In the genomic region with DNA sequence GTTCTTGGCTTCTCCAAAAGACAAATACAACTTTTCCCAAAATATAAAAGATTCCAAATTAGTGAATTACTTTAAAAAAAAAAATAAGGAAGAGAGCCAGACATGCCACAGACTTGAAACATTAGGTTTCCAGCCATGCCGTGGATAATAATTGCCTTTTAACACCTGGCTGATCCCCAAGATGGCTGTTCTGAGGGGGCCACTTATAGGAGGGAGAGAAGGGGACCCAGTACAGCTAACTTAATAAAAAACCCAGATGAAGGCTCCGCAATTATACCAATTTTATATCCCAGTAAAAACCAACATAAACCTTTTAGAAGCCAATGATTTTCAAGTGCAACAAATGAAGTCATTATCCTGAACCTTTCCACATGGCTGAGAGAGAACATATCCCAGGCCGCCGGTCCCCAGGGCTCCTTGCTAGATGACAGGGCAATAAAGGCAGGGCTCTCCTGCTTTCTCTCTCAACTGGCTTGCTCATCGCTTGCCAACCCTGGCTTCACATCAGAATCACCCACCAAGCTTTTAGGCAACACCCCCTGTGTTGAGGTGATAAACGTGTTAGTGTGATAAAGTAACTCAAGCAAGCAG, we compare ENCODE assay signal across 35 mouse cellular contexts. TPM values are rescaled to one million over a fixed set of nuclear protein-coding genes. Genes with fewer than 3 reads are reported as not detected.
DNase-seq lines count a peak whose midpoint lies in the region; ATAC-seq lines count a peak whose summit lies in the region.
"Had no signal": no experiment of that assay in that cellular context is flagged by ENCODE, and none has a peak within 500 bp of the region (broad histone marks: within the 10 kb centered on the region; RNA-seq: fewer than 3 reads in every experiment).

No protein-coding gene starts in this region.

- H3K4me3 ChIP-seq in kidney, embryonic 16.5 days (ENCODE audit: low read length) = no peak overlapping the region
- H3K4me3 ChIP-seq in embryonic facial prominence, embryonic 15.5 days (replicated peaks) = no peak overlapping the region
- H3K4me3 ChIP-seq in limb, embryonic 10.5 days = no peak overlapping the region
- H3K4me3 ChIP-seq in limb, embryonic 15.5 days = no peak overlapping the region
- no peak overlapping the region for H3K4me3 ChIP-seq in midbrain, embryonic 15.5 days
- H3K4me3 ChIP-seq: forebrain, embryonic 12.5 days; heart, embryonic 10.5 days; lung, embryonic 15.5 days; megakaryocyte, embryonic 14.5 days; midbrain, embryonic 12.5 days had no signal

- no peak overlapping the region for H3K4me2 ChIP-seq in kidney, embryonic 16.5 days (replicated peaks; ENCODE audit: low read depth, low read length)
- H3K4me2 ChIP-seq in embryonic facial prominence, embryonic 15.5 days (replicated peaks) = no peak overlapping the region
- H3K4me2 ChIP-seq in limb, embryonic 15.5 days = no peak overlapping the region
- no peak overlapping the region for H3K4me2 ChIP-seq in midbrain, embryonic 15.5 days
- H3K4me2 ChIP-seq: forebrain, embryonic 12.5 days; hindbrain, embryonic 14.5 days; liver, embryonic 11.5 days; lung, embryonic 15.5 days; midbrain, embryonic 12.5 days had no signal

- H3K4me1 ChIP-seq in kidney, embryonic 16.5 days (ENCODE audit: insufficient read depth, low read length) = no peaks in the 10 kb centered on the region; the same call in 1 of the 2 replicates
- H3K4me1 ChIP-seq in embryonic facial prominence, embryonic 15.5 days = no peaks in the 10 kb centered on the region
- H3K4me1 ChIP-seq in limb, embryonic 10.5 days = peaks cover 8% of the 10 kb centered on the region
- H3K4me1 ChIP-seq in limb, embryonic 15.5 days = peaks cover 8% of the 10 kb centered on the region
- no peaks in the 10 kb centered on the region for H3K4me1 ChIP-seq in midbrain, embryonic 15.5 days
- H3K4me1 ChIP-seq: heart, embryonic 10.5 days; lung, embryonic 15.5 days; megakaryocyte, embryonic 14.5 days had no signal

- H3K9me3 ChIP-seq in kidney, embryonic 16.5 days (ENCODE audit: low read length) = peaks cover 9% of the 10 kb centered on the region
- H3K9me3 ChIP-seq in embryonic facial prominence, embryonic 15.5 days (replicated peaks) = no peaks in the 10 kb centered on the region
- H3K9me3 ChIP-seq in limb, embryonic 10.5 days (replicated peaks) = 0 out of 2 replicates have a peak, but pooled peaks cover 3% of the 10 kb centered on the region
- H3K9me3 ChIP-seq in limb, embryonic 15.5 days = no peaks in the 10 kb centered on the region
- no peaks in the 10 kb centered on the region for H3K9me3 ChIP-seq in midbrain, embryonic 15.5 days
- H3K9me3 ChIP-seq: forebrain, embryonic 12.5 days; heart, embryonic 10.5 days; lung, embryonic 15.5 days had no signal

- H3K9ac ChIP-seq in kidney, embryonic 16.5 days (replicated peaks; ENCODE audit: low read length) = no peak overlapping the region
- no peak overlapping the region for H3K9ac ChIP-seq in embryonic facial prominence, embryonic 15.5 days
- H3K9ac ChIP-seq in limb, embryonic 15.5 days = no peak overlapping the region
- H3K9ac ChIP-seq in midbrain, embryonic 15.5 days = no peak overlapping the region
- H3K9ac ChIP-seq: forebrain, embryonic 12.5 days; forebrain, postnatal 0 days; hindbrain, embryonic 14.5 days; lung, embryonic 15.5 days; midbrain, embryonic 12.5 days had no signal

- peak; percentile 22 for DNase-seq in kidney, postnatal 10 days
- DNase-seq in limb, embryonic 10.5 days (ENCODE audit: low spot score) = no peak
- no peak for DNase-seq in lung, postnatal 25 days (ENCODE audit: low spot score)
- DNase-seq: adrenal gland, postnatal 36 days; B cell, adult 2 months; cerebellum, adult 2 months; cerebellum, postnatal 14 days; forebrain, postnatal 0 days; gastrocnemius, postnatal 14 days; heart, postnatal 36 days; kidney, adult 18-20 months; lung, postnatal 4 days; right cerebral cortex, adult 18-20 months; spleen, adult 18-20 months; thymus, adult 18-20 months; thymus, postnatal 25 days had no signal

- WGBS in kidney, embryonic 16.5 days = 49% methylated on average over 6 of the region's 6 CpGs
- WGBS in embryonic facial prominence, embryonic 15.5 days = 61% methylated on average over 6 of the region's 6 CpGs
- WGBS in limb, embryonic 10.5 days = 65% methylated on average over 6 of the region's 6 CpGs
- WGBS in limb, embryonic 15.5 days = 30% methylated on average over 6 of the region's 6 CpGs
- 90% methylated on average over 6 of the region's 6 CpGs for WGBS in midbrain, embryonic 15.5 days

- no peak overlapping the region for H3K27ac ChIP-seq in kidney, embryonic 16.5 days (ENCODE audit: low read length)
- H3K27ac ChIP-seq in embryonic facial prominence, embryonic 15.5 days (replicated peaks) = peak overlapping the region; percentile 48
- peak overlapping the region; percentile 27; the same call in 1 of the 2 replicates for H3K27ac ChIP-seq in limb, embryonic 10.5 days
- peak overlapping the region; percentile 76 for H3K27ac ChIP-seq in limb, embryonic 15.5 days
- no peak overlapping the region for H3K27ac ChIP-seq in midbrain, embryonic 15.5 days
- H3K27ac ChIP-seq: forebrain, embryonic 12.5 days; heart, embryonic 10.5 days; hindbrain, embryonic 14.5 days; kidney, postnatal 0 days; lung, embryonic 15.5 days; midbrain, embryonic 12.5 days had no signal

- H3K27me3 ChIP-seq in kidney, embryonic 16.5 days (ENCODE audit: insufficient read depth, low read length) = no peaks in the 10 kb centered on the region
- no peaks in the 10 kb centered on the region for H3K27me3 ChIP-seq in embryonic facial prominence, embryonic 15.5 days
- no peaks in the 10 kb centered on the region for H3K27me3 ChIP-seq in limb, embryonic 10.5 days (ENCODE audit: low read depth, poor library complexity, severe bottlenecking)
- no peaks in the 10 kb centered on the region for H3K27me3 ChIP-seq in limb, embryonic 15.5 days
- H3K27me3 ChIP-seq in midbrain, embryonic 15.5 days (replicated peaks) = no peaks in the 10 kb centered on the region
- H3K27me3 ChIP-seq: forebrain, embryonic 12.5 days; lung, embryonic 15.5 days; megakaryocyte, embryonic 14.5 days; midbrain, embryonic 12.5 days had no signal

- no peak for ATAC-seq in kidney, embryonic 16.5 days (ENCODE audit: low FRiP score, low TSS enrichment)
- ATAC-seq in embryonic facial prominence, embryonic 15.5 days (ENCODE audit: insufficient number of reproducible peaks, low FRiP score, low TSS enrichment, low read depth) = no peak
- ATAC-seq in limb, embryonic 15.5 days (ENCODE audit: insufficient number of reproducible peaks, low FRiP score, low TSS enrichment, low read depth) = 0 out of 2 replicates have a peak, but pooled peaks have one; percentile 33
- ATAC-seq in midbrain, embryonic 15.5 days (replicated peaks) = no peak
- ATAC-seq: forebrain, postnatal 0 days had no signal

- peaks cover 44% of the 10 kb centered on the region for H3K36me3 ChIP-seq in kidney, embryonic 16.5 days (ENCODE audit: insufficient read depth, low read length)
- H3K36me3 ChIP-seq in embryonic facial prominence, embryonic 15.5 days = peaks cover 45% of the 10 kb centered on the region
- peaks cover 57% of the 10 kb centered on the region for H3K36me3 ChIP-seq in limb, embryonic 10.5 days
- peaks cover 38% of the 10 kb centered on the region for H3K36me3 ChIP-seq in limb, embryonic 15.5 days
- H3K36me3 ChIP-seq in midbrain, embryonic 15.5 days (replicated peaks) = 0 out of 2 replicates have a peak, but pooled peaks cover 8% of the 10 kb centered on the region

RNA-seq across cellular contexts. Expression of a gene that starts 50.1 kb away (rescaled TPM):
- polyA plus RNA-seq in kidney, embryonic 16.5 days (2015; fragmentation: Nextera tagmentation; extraction: Ambion mirVana) = not detected in 2 replicates
- polyA plus RNA-seq in embryonic facial prominence, embryonic 15.5 days (2015; fragmentation: Nextera tagmentation; extraction: Ambion mirVana) = not detected in 2 replicates
- 0.13 TPM in 1 of 2 replicates, not detected in the other for polyA plus RNA-seq in limb, embryonic 10.5 days (2016; fragmentation: Nextera tagmentation; extraction: Ambion mirVana)
- polyA plus RNA-seq in limb, embryonic 15.5 days (2015; fragmentation: Nextera tagmentation; extraction: Ambion mirVana) = 0.11 TPM in 1 of 2 replicates, not detected in the other
- not detected in 2 replicates for polyA plus RNA-seq in midbrain, embryonic 15.5 days (2015; fragmentation: Nextera tagmentation; extraction: Ambion mirVana)
- polyA plus RNA-seq: brain, embryonic 14.5 days; cerebellum, adult 2 months; cortical plate, adult 2 months; forebrain, embryonic 12.5 days; forebrain, postnatal 0 days; heart, embryonic 10.5 days; heart, embryonic 16.5 days; hindbrain, embryonic 14.5 days; intestine, embryonic 14.5 days; kidney, postnatal 0 days; liver, embryonic 11.5 days; liver, embryonic 16.5 days; lung, embryonic 15.5 days; midbrain, embryonic 12.5 days; neural tube, embryonic 11.5 days; stomach, embryonic 16.5 days had no signal

Comparison
In these comparisons a context has a peak if more than half of its experiments do, and no peak if none do; other contexts are left out.
1. H3K27ac ChIP-seq: peak in embryonic facial prominence, embryonic 15.5 days (single experiment), limb, embryonic 10.5 days (single experiment) and limb, embryonic 15.5 days (single experiment); none in kidney, embryonic 16.5 days (single experiment) and midbrain, embryonic 15.5 days (single experiment).